Mouse (Mus musculus) neutrophil, adult 5-6 weeks (primary cell): ENCODE measurements around the gene Tctex1d2. TPM values are rescaled to one million over a fixed set of nuclear protein-coding genes. Genes with fewer than 3 reads are reported as not detected.

Experiments
- ATAC-seq: fragments of 151-379, 151-347 bp; 2 replicates; pipeline ENCODE4 v1.8.0; 2017; ENCODE audit warnings: mild to moderate bottlenecking, moderate TSS enrichment; ENCODE audit not compliant: insufficient number of reproducible peaks, poor library complexity, low FRiP score, severe bottlenecking; ENCODE audit errors: extremely low read depth
- total RNA-seq: library from RNA; stranded (forward); fragments of 200-1000 nt; gene quantifications from 2 replicates; pipeline ENCODE4 v1.2.3, GENCODE M21; 2017

Tctex1d2 gene
- total RNA-seq, 1 experiment from 2014 or later: 44.0 TPM

DNA sequence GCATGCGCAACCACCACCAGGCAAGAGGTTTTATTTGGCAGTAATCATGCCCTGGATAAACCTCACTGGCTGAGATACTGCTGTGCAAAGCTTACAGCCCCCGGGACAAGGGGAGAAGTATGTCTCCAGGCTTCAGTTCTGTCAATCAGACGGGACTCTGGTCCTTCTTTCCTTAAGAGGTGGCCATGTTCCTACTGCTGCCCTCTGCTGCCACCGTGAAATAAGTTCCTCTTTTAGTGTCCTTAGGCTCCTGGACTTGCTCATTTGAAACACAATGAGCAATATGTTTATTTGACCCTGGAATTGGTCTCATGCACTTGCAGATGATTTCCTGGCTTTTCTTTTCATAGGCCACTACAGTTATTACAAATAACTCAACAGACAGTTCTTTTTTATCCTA lies 41.0 kb downstream of the Tctex1d2 start:
- ATAC-seq: no peak

- ATAC-seq: no peak
Observed at GRCm38 (mm10) chr16:32461713-32462112, 42.2 kb downstream of the Tctex1d2 start.

GRCm38 (mm10) chr16:32462950-32463349 lies 43.4 kb downstream of the Tctex1d2 start:
- ATAC-seq: no peak

DNA sequence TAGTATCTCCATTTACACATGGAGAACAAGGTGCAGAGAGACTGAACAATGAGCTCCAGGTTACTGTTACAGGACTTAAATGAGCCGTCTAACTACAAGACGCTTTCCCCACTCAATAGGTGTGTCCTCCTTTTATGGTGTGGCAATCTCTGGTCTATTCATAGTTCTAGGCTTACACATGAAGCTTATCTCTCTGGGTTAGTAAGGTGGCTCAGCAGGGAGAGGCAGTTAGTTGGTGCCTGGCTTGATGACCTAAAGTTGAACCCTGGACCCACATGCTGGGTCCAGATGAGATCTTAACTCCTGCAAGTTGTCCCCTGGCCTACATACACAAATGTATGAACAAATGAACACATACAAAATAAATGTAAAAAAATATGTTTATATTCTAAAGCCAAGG lies 43.9 kb downstream of the Tctex1d2 start:
- no peak for ATAC-seq

- no peak for ATAC-seq
Observed at GRCm38 (mm10) chr16:32464908-32465307, 45.4 kb downstream of the Tctex1d2 start.

- no peak for ATAC-seq
Observed at GRCm38 (mm10) chr16:32468488-32468887, 49.0 kb downstream of the Tctex1d2 start.

DNA sequence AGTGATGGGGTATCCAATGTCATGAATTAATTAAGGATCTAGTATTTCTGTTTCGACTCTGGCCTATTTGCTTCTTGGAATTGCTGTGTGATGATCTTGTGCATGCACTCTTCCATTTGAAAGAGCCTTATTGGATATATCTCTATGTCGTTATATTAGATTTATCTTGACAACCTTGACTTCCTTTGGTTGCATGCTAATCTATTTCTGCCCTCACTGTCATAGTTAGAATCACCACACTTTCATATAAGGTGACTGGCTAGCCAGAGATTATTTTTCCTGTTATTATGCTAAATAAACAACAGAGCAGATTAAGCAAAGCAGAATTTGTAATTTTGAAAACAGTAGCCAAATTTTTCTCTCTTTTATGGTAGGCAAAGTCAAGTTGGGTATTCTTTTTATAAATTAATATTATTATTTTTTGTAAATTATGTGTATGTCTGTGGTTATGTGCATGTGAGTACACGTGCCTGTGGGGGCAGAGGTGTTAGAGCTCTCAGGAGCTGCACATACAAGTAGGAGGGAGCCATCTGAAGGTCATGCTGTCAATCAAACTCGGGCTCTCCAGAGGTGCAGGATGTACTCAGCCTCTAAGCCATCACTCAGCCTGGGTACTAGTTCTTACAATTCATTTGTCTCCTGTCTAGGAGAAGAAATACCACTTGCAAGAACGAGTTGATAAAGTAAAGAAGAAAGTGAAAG lies 50.1 kb downstream of the Tctex1d2 start:
- ATAC-seq: no peak

GRCm38 (mm10) chr16:32472276-32473015 lies 52.9 kb downstream of the Tctex1d2 start:
- no peak for ATAC-seq

DNA sequence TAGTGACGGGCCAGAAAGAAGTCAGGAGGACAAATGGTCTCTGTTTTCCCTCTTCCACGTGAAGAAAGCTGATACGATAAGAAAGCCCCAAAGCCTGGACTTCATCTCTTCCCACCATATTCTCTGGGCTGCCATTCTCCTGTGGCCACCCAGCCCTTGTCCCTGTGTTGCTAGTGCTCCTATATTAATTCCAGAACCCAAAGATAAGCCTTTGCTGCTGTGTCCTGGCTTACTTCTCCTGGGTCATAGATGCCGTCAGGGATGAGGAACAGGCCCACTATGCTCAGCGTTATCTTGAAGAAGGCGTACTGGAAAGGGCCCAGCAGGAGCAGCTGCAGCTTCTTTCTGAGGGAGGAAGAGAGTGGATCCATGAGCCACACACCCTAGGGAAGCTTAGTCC lies 57.8 kb downstream of the Tctex1d2 start:
- ATAC-seq: no peak

Other genes starting within 250 kb of the Tctex1d2 start
- 1.6 TPM in 1 of 2 replicates, not detected in the other for gene Bex6, start 239.9 kb upstream of the Tctex1d2 start, total RNA-seq
- gene Fbxo45, start 172.5 kb upstream of the Tctex1d2 start, total RNA-seq: 13.9 and 15.0 TPM in 2 replicates
- gene Wdr53, start 172.5 kb upstream of the Tctex1d2 start, total RNA-seq: 18.7 and 19.7 TPM in 2 replicates
- not detected in 2 replicates for gene Smco1, start 148.2 kb upstream of the Tctex1d2 start, total RNA-seq
- 18.4 and 22.1 TPM in 2 replicates for gene Rnf168, start 142.2 kb upstream of the Tctex1d2 start, total RNA-seq
- 64.1 and 68.0 TPM in 2 replicates for gene Ubxn7, start 87.4 kb upstream of the Tctex1d2 start, total RNA-seq
- gene Tm4sf19, start 19.2 kb upstream of the Tctex1d2 start, total RNA-seq: not detected in 2 replicates
- gene Pcyt1a, start 11.2 kb downstream of the Tctex1d2 start, total RNA-seq: 65.5 and 66.3 TPM in 2 replicates
- gene Slc51a, start 68.2 kb downstream of the Tctex1d2 start, total RNA-seq: 0.37 TPM in 1 of 2 replicates, not detected in the other
- gene Zdhhc19, start 76.6 kb downstream of the Tctex1d2 start, total RNA-seq: not detected in 2 replicates
- 60.2 and 66.8 TPM in 2 replicates for gene Tfrc, start 189.2 kb downstream of the Tctex1d2 start, total RNA-seq
- gene Tnk2, start 224.2 kb downstream of the Tctex1d2 start, total RNA-seq: 26.4 and 29.8 TPM in 2 replicates